Mouse (Mus musculus) mesoderm, embryonic 11.5 days (tissue): ENCODE data around the gene Gatb.

Experiments used
- DNase-seq: peaks from one replicate; pipeline ENCODE4 v3.0.0-alpha.2; 2012; ENCODE audit warnings: low read depth, low spot score

The Gatb gene

GRCm38 (mm10) chr3:85592640-85593252, 18.8 kb downstream of the Gatb start:
- no peak for DNase-seq

- DNase-seq, result no peak
Measured at GRCm38 (mm10) chr3:85594452-85594851, 20.5 kb downstream of the Gatb start.

- no peak for DNase-seq
Measured at GRCm38 (mm10) chr3:85599526-85599925, 25.6 kb downstream of the Gatb start.

- DNase-seq, result peak; percentile 25
Measured at GRCm38 (mm10) chr3:85601841-85602305, 28.0 kb downstream of the Gatb start.

GRCm38 (mm10) chr3:85603811-85604210, 29.9 kb downstream of the Gatb start:
- no peak for DNase-seq

DNA sequence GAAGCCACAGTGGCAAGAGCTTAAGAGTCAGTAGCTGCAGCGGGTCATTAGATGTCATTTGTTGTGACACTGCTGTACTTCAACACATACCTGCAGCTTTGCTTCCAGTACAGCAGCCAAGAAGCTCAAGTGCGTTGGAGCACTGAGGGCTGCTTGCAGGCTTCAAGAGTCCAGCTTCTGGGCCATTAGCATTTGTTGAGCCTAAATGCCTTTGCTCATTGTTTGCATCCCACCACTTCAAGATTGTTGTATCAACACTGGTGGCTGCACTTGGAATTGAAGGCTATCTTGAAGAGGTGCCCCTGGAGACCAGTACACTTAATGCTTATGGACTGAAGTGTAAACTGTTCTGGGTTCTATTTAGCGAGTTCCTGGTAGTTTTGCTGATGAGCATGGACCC, 33.0 kb downstream of the Gatb start:
- DNase-seq, result no peak

GRCm38 (mm10) chr3:85607753-85608152, 33.8 kb downstream of the Gatb start:
- DNase-seq, result no peak

GRCm38 (mm10) chr3:85616389-85616788, 42.5 kb downstream of the Gatb start:
- no peak for DNase-seq

DNA sequence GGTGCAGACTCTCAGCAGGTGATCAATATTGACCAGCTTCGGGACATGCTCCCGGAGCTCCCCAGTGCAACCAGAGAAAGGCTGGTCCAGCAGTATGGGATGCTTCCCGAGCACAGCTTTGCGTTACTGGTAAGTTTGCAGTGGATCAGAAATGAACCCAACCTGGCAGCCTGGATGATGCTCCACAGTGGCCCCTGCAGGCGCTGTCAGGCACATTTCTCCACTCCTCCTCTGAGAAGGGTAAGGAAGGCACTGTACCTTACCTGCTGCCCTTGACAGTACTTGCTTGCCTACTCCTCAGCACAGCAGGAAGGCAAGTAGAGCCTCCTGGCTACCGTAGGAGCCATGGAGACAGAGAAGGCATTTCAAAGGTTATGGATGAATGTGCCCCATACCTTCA, 45.0 kb downstream of the Gatb start:
- DNase-seq, result no peak

DNA sequence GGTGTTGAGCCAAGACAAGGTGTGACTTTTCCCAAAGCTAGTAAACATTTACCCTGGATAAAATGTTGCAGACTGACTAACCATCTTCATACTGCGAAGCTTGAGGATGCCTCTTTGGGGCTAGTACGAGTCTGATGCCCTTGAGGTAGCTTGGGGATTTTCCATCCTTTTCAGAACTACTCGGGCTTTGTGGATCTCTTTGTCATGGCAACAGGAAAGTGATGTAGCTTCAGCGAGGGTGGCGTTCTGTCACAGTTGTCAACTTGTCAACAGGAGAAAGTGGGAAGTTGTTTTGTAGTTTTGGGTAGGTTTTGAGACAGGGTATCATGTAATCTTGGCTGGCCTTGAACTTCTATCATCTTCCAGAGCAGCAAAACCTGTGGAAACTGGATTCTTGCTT, 45.4 kb downstream of the Gatb start:
- no peak for DNase-seq

DNA sequence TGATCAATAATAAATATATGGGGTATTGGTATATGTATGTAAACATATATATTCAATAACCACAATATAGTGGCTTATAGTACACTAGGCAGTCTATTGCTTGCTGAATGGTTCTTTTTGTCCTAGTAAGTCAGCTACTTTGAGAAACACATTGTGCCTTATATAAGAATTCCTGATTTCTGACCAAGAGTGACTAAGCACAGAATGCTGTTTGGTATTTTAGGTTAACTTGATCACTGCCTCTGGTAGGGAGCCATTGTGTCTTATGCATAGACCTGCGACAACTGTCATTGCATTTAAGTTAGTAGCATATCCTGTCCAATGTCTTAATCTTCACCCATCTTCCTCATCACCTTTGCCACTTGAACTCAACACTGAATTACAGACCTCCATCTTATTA, 45.8 kb downstream of the Gatb start:
- DNase-seq, result no peak

DNA sequence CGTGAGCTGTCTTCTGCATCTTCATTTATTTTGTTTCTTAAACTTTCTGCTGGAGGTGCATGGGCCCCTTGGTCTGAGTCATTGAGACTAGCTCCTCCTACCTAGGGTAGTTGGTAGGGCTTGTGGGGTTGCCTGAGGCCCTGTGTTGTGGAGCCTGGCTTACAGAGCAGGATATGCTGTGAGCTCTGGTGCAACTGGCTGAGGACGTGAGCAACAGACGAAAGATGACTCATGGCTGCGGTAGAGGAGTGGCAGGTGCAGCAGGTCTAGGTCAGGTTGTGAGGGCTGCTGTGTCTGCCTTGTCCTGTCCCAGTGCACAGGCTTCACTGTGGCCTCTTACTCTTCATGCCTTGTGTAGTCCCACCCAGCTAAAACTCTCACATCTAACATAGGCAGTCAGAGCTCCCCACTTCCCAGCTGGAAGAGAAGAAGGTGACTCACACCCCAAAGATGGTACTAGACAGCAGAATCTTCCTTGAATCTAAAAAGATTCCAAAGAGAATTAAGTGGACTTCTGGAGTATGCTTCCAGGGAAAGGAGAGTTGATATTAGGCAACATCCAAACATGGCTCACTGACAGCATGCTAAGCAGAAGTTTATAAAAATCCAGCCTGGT, 56.1 kb downstream of the Gatb start:
- DNase-seq, result no peak

DNA sequence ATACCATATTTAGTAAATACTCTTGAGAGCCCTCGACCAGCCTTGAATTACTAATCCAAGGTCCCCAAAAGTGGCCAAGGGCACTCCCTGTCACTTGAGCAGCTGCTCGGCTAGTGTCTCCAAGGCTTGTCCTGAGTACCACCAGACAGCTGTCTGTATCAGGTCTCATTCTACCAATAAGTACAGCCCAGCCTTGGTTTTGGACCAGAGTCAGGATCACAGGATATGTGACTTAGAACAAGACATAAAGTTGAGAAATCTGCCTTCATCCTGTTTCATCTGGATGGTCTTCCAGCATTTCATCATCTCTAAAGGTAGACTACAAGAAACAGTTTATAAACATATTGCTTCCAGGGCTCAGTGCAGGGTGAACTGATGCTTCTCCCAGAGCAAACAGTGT, 59.8 kb downstream of the Gatb start:
- DNase-seq, result no peak

- DNase-seq, result no peak
Measured at GRCm38 (mm10) chr3:85634389-85635125, 60.6 kb downstream of the Gatb start.

- no peak for DNase-seq
Measured at GRCm38 (mm10) chr3:85635126-85635419, 61.2 kb downstream of the Gatb start.

- DNase-seq, result no peak
Measured at GRCm38 (mm10) chr3:85635591-85635990, 61.7 kb downstream of the Gatb start.

- DNase-seq, result no peak
Measured at GRCm38 (mm10) chr3:85636716-85637447, 63.0 kb downstream of the Gatb start.

DNA sequence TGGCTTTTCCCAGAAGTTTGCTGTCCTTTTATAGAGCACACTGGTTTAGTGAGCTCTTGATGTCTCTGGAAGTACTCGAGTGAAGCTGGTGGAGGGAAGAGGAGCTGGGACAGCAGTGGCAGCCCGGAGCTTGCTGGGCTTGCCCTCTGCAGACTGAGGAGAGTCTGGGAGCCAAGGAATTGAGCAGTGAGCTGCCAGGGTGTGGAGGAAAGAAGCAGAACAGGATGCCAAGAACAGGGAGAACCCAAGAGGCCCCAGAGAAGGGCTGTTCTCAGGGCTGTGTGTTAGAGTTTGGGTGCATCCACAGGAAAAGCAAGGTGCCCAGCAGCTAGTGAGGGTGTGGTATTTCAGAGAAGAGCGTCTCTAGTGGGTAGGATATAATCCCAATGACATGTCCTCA, 67.8 kb downstream of the Gatb start:
- no peak for DNase-seq

GRCm38 (mm10) chr3:85644814-85645213, 70.9 kb downstream of the Gatb start:
- no peak for DNase-seq

- DNase-seq, result no peak
Measured at GRCm38 (mm10) chr3:85645517-85646004, 71.6 kb downstream of the Gatb start.

GRCm38 (mm10) chr3:85649176-85649575, 75.3 kb downstream of the Gatb start:
- no peak for DNase-seq
